11 mouse cellular contexts compared by ENCODE assay signal in genomic region chr19:6388006-6388405, GRCm38 (mm10). TPM values are rescaled to one million over a fixed set of nuclear protein-coding genes. Genes with fewer than 3 reads are reported as not detected.
DNase-seq lines count a peak whose midpoint lies in the region; ATAC-seq and TF ChIP-seq lines count a peak whose summit lies in the region.
"Had no signal": no experiment of that assay in that cellular context is flagged by ENCODE, and none has a peak within 500 bp of the region (broad histone marks: within the 10 kb centered on the region; RNA-seq: fewer than 3 reads in every experiment).

No protein-coding gene starts in this region.

- TF ChIP-seq EP300 in stomach, postnatal 0 days (optimal IDR thresholded peaks at IDR 0.05) = no peak

- peak; percentile 27; the same call in 1 of the 2 replicates for TF ChIP-seq CTCF in stomach, postnatal 0 days (IDR thresholded peaks at IDR 0.05; ENCODE audit: low read depth)

- H3K4me3 ChIP-seq in heart, embryonic 10.5 days = no peak overlapping the region
- no peak overlapping the region for H3K4me3 ChIP-seq in stomach, postnatal 0 days (ENCODE audit: low read depth, low read length)
- H3K4me3 ChIP-seq: erythroblast, embryonic 14.5 days had no signal

- peaks cover 67% of the 10 kb centered on the region for H3K36me3 ChIP-seq in heart, embryonic 10.5 days
- H3K36me3 ChIP-seq in stomach, postnatal 0 days (ENCODE audit: control insufficient read depth, insufficient read depth, low read length) = no peaks in the 10 kb centered on the region

- no peak overlapping the region for H3K4me2 ChIP-seq in stomach, postnatal 0 days (replicated peaks; ENCODE audit: low read depth)

- peaks cover 29% of the 10 kb centered on the region; the same call in 1 of the 2 replicates for H3K27me3 ChIP-seq in heart, embryonic 10.5 days (ENCODE audit: insufficient read depth, poor library complexity, severe bottlenecking)
- H3K27me3 ChIP-seq in stomach, postnatal 0 days (ENCODE audit: control insufficient read depth, insufficient read depth, low read length) = no peaks in the 10 kb centered on the region
- H3K27me3 ChIP-seq: CH12.LX had no signal

- no peak for ATAC-seq in stomach, postnatal 0 days (ENCODE audit: low FRiP score, low TSS enrichment)

- peak; percentile 97 for DNase-seq in heart, adult 11 months
- no peak for DNase-seq in heart, embryonic 10.5 days (ENCODE audit: low spot score)
- peak; percentile 37 for DNase-seq in right cerebral cortex, postnatal 4 days
- DNase-seq in right cerebral cortex, postnatal 25 days = no peak
- peak; percentile 61 to 76 for DNase-seq in cerebellum, postnatal 25 days
- no peak for DNase-seq in stomach, postnatal 0 days (ENCODE audit: low spot score)
- DNase-seq in right cerebral cortex, adult 2 months (ENCODE audit: low spot score in 2 of 2) = no peak
- DNase-seq in kidney, adult 9 months = no peak
- DNase-seq: kidney, adult 18-20 months had no signal

- H3K27ac ChIP-seq in heart, embryonic 10.5 days = no peak overlapping the region
- H3K27ac ChIP-seq in stomach, postnatal 0 days (replicated peaks) = no peak overlapping the region

- H3K9me3 ChIP-seq in heart, embryonic 10.5 days = no peaks in the 10 kb centered on the region
- no peaks in the 10 kb centered on the region for H3K9me3 ChIP-seq in stomach, postnatal 0 days (ENCODE audit: control insufficient read depth, low read length)

- H3K4me1 ChIP-seq in heart, embryonic 10.5 days = peaks cover 58% of the 10 kb centered on the region
- no peaks in the 10 kb centered on the region; the same call in 1 of the 2 replicates for H3K4me1 ChIP-seq in stomach, postnatal 0 days (replicated peaks; ENCODE audit: control insufficient read depth, insufficient read depth)

- WGBS in heart, embryonic 10.5 days = 79% methylated on average over 13 of the region's 13 CpGs
- 77% methylated on average over 13 of the region's 13 CpGs for WGBS in stomach, postnatal 0 days

- no peak overlapping the region for H3K9ac ChIP-seq in stomach, postnatal 0 days (ENCODE audit: low read length)

RNA-seq across cellular contexts. Expression of gene Pygm, which starts 3.8 kb away (rescaled TPM):
- polyA plus RNA-seq in heart, embryonic 10.5 days (2016; fragmentation: Nextera tagmentation; extraction: Ambion mirVana) = 103 and 214 TPM in 2 replicates
- 8.0 and 10.5 TPM in 2 replicates for polyA plus RNA-seq in stomach, postnatal 0 days (2015; fragmentation: Nextera tagmentation; extraction: Ambion mirVana)

RNA-seq across cellular contexts. Expression of gene Rasgrp2, which starts 11.1 kb away (rescaled TPM):
- polyA plus RNA-seq in heart, embryonic 10.5 days (2016; fragmentation: Nextera tagmentation; extraction: Ambion mirVana) = 59.9 and 61.6 TPM in 2 replicates
- 53.4 and 57.3 TPM in 2 replicates for polyA plus RNA-seq in stomach, postnatal 0 days (2015; fragmentation: Nextera tagmentation; extraction: Ambion mirVana)

RNA-seq across cellular contexts. Expression of gene Sf1, which starts 24.5 kb away (rescaled TPM):
- polyA plus RNA-seq in heart, embryonic 10.5 days (2016; fragmentation: Nextera tagmentation; extraction: Ambion mirVana) = 129 and 146 TPM in 2 replicates
- polyA plus RNA-seq in stomach, postnatal 0 days (2015; fragmentation: Nextera tagmentation; extraction: Ambion mirVana) = 42.3 and 52.0 TPM in 2 replicates

RNA-seq across cellular contexts. Expression of gene Nrxn2, which starts 30.5 kb away (rescaled TPM):
- 0.10 and 1.1 TPM in 2 replicates for polyA plus RNA-seq in heart, embryonic 10.5 days (2016; fragmentation: Nextera tagmentation; extraction: Ambion mirVana)
- 0.83 and 1.3 TPM in 2 replicates for polyA plus RNA-seq in stomach, postnatal 0 days (2015; fragmentation: Nextera tagmentation; extraction: Ambion mirVana)

RNA-seq across cellular contexts. Expression of gene Map4k2, which starts 47.1 kb away (rescaled TPM):
- polyA plus RNA-seq in heart, embryonic 10.5 days (2016; fragmentation: Nextera tagmentation; extraction: Ambion mirVana) = 12.5 and 15.0 TPM in 2 replicates
- polyA plus RNA-seq in stomach, postnatal 0 days (2015; fragmentation: Nextera tagmentation; extraction: Ambion mirVana) = 5.2 and 5.7 TPM in 2 replicates

Comparison
In these comparisons a context has a peak if more than half of its experiments do, and no peak if none do; other contexts are left out.
1. DNase-seq: peak in heart, adult 11 months (single experiment), right cerebral cortex, postnatal 4 days (single experiment) and cerebellum, postnatal 25 days (2 of 2); none in heart, embryonic 10.5 days (single experiment), right cerebral cortex, postnatal 25 days (single experiment), stomach, postnatal 0 days (single experiment), right cerebral cortex, adult 2 months (0 of 2) and kidney, adult 9 months (single experiment).